Mouse (Mus musculus) kidney, adult 2 months (tissue): ENCODE results near the gene Slc8a3.

ENCODE experiments used
- CTCF ChIP-seq: fragments of 200-500 bp; conservative IDR thresholded peaks from 2 replicates; pipeline ENCODE4 v1.5.1; 2011; ENCODE audit warnings: low read depth, mild to moderate bottlenecking, control low read depth, low read length, moderate library complexity, mixed read lengths; ENCODE audit not compliant: insufficient read depth, insufficient read length
- POLR2A ChIP-seq: fragments of 200-500 bp; IDR thresholded peaks from one replicate; pipeline ENCODE4 v1.6.1; 2011; ENCODE audit warnings: low read depth, low read length, control low read depth

DNA sequence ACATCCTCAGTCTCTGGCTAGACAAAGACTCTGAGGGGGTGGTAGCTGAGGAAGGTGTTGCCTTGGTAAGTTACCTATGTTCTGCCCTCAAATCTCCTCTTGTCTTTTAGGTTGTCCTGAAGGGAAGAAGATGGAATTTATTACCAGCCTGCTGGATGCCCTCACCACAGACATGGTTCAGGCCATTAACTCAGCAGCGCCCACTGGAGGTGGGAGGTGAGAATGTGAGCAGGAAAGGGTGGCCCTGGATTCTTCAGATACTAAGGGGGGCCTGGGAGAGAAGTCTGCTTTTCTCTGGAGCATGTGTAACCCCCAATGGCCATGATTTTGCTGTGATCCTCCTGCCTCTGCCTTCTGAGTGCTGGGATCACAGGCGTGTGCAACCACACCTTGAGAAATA is 162.9 kb downstream of the Slc8a3 start:
- TF ChIP-seq CTCF (peak; percentile 25; the same call in 1 of the 2 replicates), POLR2A (no peak)
